Mouse (Mus musculus): ENCODE data around the gene Alkbh7.

DNA sequence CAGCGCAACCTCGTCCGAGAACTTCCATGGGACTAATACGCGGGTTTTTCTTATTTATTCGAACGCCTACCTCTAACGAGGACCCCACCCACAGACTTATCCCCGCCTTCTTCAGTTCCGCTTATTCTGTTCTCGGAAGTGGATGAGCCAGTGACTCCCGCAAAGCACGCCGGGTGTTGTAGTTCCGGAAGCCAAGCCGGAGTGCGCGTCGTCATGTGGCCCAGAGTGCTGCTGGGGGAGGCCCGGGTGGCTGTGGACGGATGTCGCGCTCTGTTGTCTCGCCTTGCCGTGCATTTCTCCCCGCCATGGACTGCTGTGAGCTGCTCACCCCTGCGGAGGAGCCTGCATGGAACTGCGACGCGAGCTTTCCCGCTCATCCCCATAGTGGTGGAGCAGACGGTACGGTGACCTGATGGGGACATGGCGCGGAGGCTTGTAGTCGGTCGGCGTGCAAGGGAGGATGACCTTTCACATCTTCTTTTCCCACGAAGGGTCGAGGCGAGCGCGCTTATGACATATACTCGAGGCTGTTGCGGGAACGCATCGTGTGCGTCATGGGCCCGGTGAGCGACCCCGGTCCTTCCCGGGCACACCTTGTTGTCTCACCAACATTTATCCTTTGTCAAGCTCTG, 6.9 kb upstream of the Alkbh7 start, which contains the start of gene Clpp:
- TF ChIP-seq GATA1 (IDR thresholded peaks at IDR 0.05; ENCODE audit: borderline replicate concordance, low read length) (no peak), FLI1 (IDR thresholded peaks at IDR 0.05; ENCODE audit: low read length) (0 out of 2 replicates have a peak, but pooled peaks have one; percentile 27)
